Mouse (Mus musculus): ENCODE measurements at regions not wholly inside any gene's neighbourhood (a gene's known extent, or its start where the extent isn't known, plus 50 kb on each side); places are given as distances from the start of the nearest gene placed in this dataset.

DNA sequence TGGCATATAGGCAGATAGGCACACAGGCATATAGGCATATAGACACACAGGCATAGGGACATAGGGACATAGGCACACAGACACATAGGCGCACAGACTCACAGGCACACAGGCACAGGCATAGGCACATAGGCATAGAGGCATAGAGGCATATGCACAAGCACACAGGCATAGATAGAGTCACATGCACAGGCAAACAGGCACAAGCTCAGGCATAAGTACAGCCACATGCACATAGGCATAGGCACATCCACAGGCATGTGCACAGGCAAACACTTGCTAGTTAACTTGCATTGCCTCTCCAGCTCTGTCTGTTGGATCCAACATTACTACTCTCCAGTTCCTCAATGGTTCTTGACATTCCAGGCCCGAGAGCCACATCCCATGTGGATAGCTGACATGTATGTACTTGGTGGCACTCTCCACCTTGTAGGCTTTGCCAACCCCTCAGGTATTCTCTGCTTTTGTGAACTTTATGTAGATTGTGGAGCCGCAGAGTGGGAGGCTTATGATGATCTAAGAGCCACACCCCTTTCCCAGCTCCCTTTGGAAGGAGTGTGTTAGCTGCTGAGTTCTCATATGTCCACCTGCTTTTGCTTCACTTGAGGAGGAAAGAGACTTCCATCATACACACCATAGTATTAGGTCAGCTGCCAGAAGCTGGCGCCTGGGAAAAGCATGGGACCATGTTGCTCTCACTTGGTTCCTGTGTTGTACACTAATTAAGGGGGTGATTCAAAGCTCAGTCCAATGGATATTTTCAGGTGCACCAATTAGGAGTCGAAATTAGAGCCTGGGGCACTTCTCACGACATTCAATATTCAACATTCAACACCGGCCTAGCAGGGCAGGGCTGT lies 192.7 kb upstream of the Hhip start:
- Histone ChIP-seq H3K4me1 (replicated peaks; ENCODE audit: control insufficient read depth, insufficient read depth, low read length) (no peaks in the 10 kb centered on the region), H3K27me3 (replicated peaks; ENCODE audit: control insufficient read depth, insufficient read depth, low read length) (no peaks in the 10 kb centered on the region), H3K4me2 (replicated peaks; ENCODE audit: low read depth) (no peak overlapping the region), H3K9ac (ENCODE audit: low read depth, low read length) (no peak overlapping the region), H3K4me3 (ENCODE audit: low read depth, low read length) (no peak overlapping the region), H3K36me3 (ENCODE audit: control insufficient read depth, insufficient read depth) (no peaks in the 10 kb centered on the region), H3K9me3 (ENCODE audit: control insufficient read depth) (no peaks in the 10 kb centered on the region), H3K27ac (ENCODE audit: low read depth, low read length) (no peak overlapping the region)
- no peak for ATAC-seq
- no peak for TF ChIP-seq CTCF (IDR thresholded peaks at IDR 0.05; ENCODE audit: low read depth)
- 90% methylated on average over 7 of the region's 7 CpGs for WGBS

- no peak for TF ChIP-seq CTCF (IDR thresholded peaks at IDR 0.05; ENCODE audit: low read depth)
- Histone ChIP-seq H3K9ac (ENCODE audit: low read depth, low read length) (no peak overlapping the region), H3K9me3 (ENCODE audit: control insufficient read depth) (no peaks in the 10 kb centered on the region), H3K4me2 (replicated peaks; ENCODE audit: low read depth) (no peak overlapping the region), H3K27ac (ENCODE audit: low read depth, low read length) (no peak overlapping the region), H3K36me3 (ENCODE audit: control insufficient read depth, insufficient read depth) (no peaks in the 10 kb centered on the region), H3K4me1 (replicated peaks; ENCODE audit: control insufficient read depth, insufficient read depth, low read length) (no peaks in the 10 kb centered on the region), H3K4me3 (ENCODE audit: low read depth, low read length) (no peak overlapping the region), H3K27me3 (replicated peaks; ENCODE audit: control insufficient read depth, insufficient read depth, low read length) (no peaks in the 10 kb centered on the region)
- ATAC-seq, result no peak
- WGBS, result 55% methylated on average over 2 of the region's 2 CpGs
Observed at GRCm38 (mm10) chr8:80249762-80250161, 192.0 kb upstream of the Hhip start.

DNA sequence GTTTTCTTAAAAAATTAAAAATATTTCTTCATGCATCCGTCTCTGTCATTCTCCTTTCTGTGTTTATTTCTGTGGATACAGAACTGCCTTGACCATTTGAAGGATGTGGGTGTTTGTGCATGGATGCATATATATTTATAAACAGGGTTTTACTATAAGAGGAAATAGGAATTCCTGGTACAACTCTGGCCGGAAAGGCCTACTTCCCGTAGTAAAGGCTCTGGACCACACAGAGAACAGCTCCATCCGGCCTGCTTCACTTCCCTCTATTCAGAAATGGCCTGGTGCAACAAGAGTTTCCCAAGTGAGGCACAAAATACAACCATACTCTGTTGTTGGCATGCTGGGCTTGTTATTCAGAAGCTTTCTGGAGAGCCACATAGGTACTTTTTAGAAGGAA lies 182.1 kb upstream of the Hhip start:
- Histone ChIP-seq H3K36me3 (ENCODE audit: control insufficient read depth, insufficient read depth) (no peaks in the 10 kb centered on the region), H3K4me1 (replicated peaks; ENCODE audit: control insufficient read depth, insufficient read depth, low read length) (no peaks in the 10 kb centered on the region), H3K27ac (ENCODE audit: low read depth, low read length) (no peak overlapping the region), H3K27me3 (replicated peaks; ENCODE audit: control insufficient read depth, insufficient read depth, low read length) (no peaks in the 10 kb centered on the region), H3K4me3 (ENCODE audit: low read depth, low read length) (no peak overlapping the region), H3K9me3 (ENCODE audit: control insufficient read depth) (no peaks in the 10 kb centered on the region), H3K4me2 (replicated peaks; ENCODE audit: low read depth) (no peak overlapping the region), H3K9ac (ENCODE audit: low read depth, low read length) (no peak overlapping the region)
- no peak for ATAC-seq
- TF ChIP-seq CTCF (IDR thresholded peaks at IDR 0.05; ENCODE audit: low read depth), result no peak
- WGBS, result 65% methylated on average over 4 of the region's 4 CpGs

GRCm38 (mm10) chr8:80210361-80210760 lies 152.6 kb upstream of the Hhip start:
- no peak for ATAC-seq
- 86% methylated on average over 1 of the region's 1 CpGs for WGBS
- no peak for TF ChIP-seq CTCF (IDR thresholded peaks at IDR 0.05; ENCODE audit: low read depth)
- Histone ChIP-seq H3K4me2 (replicated peaks; ENCODE audit: low read depth) (no peak overlapping the region), H3K27ac (ENCODE audit: low read depth, low read length) (no peak overlapping the region), H3K4me1 (replicated peaks; ENCODE audit: control insufficient read depth, insufficient read depth, low read length) (no peaks in the 10 kb centered on the region), H3K4me3 (ENCODE audit: low read depth, low read length) (no peak overlapping the region), H3K9ac (ENCODE audit: low read depth, low read length) (no peak overlapping the region), H3K36me3 (ENCODE audit: control insufficient read depth, insufficient read depth) (no peaks in the 10 kb centered on the region), H3K9me3 (ENCODE audit: control insufficient read depth) (no peaks in the 10 kb centered on the region), H3K27me3 (replicated peaks; ENCODE audit: control insufficient read depth, insufficient read depth, low read length) (no peaks in the 10 kb centered on the region)

DNA sequence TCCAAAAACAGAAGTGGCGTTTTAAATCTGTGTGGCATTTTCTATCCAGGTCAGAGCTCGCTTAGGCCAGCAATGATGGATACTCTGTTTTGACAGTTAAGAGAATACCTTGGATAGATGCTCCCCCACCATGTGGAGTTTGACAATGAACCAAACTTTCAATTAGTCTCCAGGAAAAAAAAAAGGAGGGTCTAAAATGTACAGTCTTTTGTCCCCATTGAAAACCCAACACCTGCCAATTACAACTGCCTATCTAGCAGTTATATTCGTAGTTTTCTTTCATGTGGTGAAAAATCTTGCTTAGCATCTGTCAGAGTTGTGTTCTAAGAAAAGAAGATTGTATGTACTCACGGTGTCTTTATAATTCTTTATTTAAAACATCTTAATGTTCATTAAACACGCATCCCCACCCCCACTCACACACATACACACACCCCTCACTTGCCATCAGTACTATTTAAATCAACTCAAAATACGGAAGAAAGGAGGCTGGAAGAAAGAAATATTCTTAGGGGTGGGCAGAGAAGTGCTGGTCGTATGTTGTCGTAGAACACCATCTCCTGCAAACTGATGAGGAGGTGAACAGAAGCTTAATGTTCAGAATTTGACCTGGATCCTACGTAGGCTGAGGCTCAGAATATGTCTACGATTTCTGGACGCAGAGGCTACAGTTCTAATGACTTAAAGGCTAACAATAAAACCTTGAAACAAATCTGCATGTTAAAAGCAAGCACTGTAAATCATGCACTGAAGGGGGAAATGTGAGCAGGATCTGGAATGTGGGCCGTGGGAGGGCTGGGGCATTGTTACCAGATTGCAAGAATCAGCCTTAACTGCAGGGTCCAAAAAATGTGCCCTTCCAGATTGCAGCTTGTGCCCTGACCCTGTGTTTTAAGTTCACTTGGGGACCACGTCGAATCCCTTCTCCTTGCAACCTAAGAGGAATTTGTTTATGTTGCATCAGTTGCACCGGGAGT lies 147.2 kb upstream of the Hhip start:
- 63% methylated on average over 15 of the region's 15 CpGs for WGBS
- no peaks in the 10 kb centered on the region for H3K9me3 ChIP-seq (ENCODE audit: control insufficient read depth)
- H3K27ac ChIP-seq (ENCODE audit: low read depth, low read length), result no peak overlapping the region
- H3K9ac ChIP-seq (ENCODE audit: low read depth, low read length), result no peak overlapping the region
- H3K36me3 ChIP-seq (ENCODE audit: control insufficient read depth, insufficient read depth), result no peaks in the 10 kb centered on the region
- no peak overlapping the region for H3K4me2 ChIP-seq (replicated peaks; ENCODE audit: low read depth)
- no peak for TF ChIP-seq CTCF (IDR thresholded peaks at IDR 0.05; ENCODE audit: low read depth)
- ATAC-seq, result no peak
- no peaks in the 10 kb centered on the region for H3K27me3 ChIP-seq (replicated peaks; ENCODE audit: control insufficient read depth, insufficient read depth, low read length)
- no peaks in the 10 kb centered on the region for H3K4me1 ChIP-seq (replicated peaks; ENCODE audit: control insufficient read depth, insufficient read depth, low read length)
- no peak overlapping the region for H3K4me3 ChIP-seq (ENCODE audit: low read depth, low read length)
